Mouse (Mus musculus) midbrain, postnatal 0 days (tissue): Measurements from ENCODE around the gene Fryl. TPM values are rescaled to one million over a fixed set of nuclear protein-coding genes. Genes with fewer than 3 reads are reported as not detected.

Source experiments
- ATAC-seq: fragments of 200-750 bp; cut with Nextera tagmentation; 2 replicates; pipeline ENCODE4 v1.8.0; 2017; ENCODE audit warnings: moderate number of reproducible peaks, mild to moderate bottlenecking, moderate TSS enrichment, moderate library complexity; ENCODE audit not compliant: low FRiP score
- DNase-seq: peaks from one replicate; pipeline ENCODE4 v3.0.0-alpha.2; 2015; ENCODE audit warnings: low spot score
- H3K27ac ChIP-seq: fragments of 300-500 bp; sonication (generic); 2 replicates; pipeline ENCODE4 v1.5.1; 2014; ENCODE audit warnings: low read depth, mild to moderate bottlenecking, low read length, mixed read lengths
- H3K27me3 ChIP-seq: fragments of 300-500 bp; sonication (generic); 2 replicates; pipeline ENCODE4 v1.6.1; 2014; ENCODE audit warnings: low read length, control low read depth, mixed read lengths; ENCODE audit not compliant: insufficient read depth
- H3K36me3 ChIP-seq: fragments of 300-500 bp; sonication (generic); 2 replicates; pipeline ENCODE4 v1.6.1; 2014; ENCODE audit warnings: low read length, control low read depth, mixed read lengths; ENCODE audit not compliant: insufficient read depth
- H3K4me1 ChIP-seq: fragments of 300-500 bp; sonication (generic); 2 replicates; pipeline ENCODE4 v1.6.1; 2014; ENCODE audit warnings: mild to moderate bottlenecking, control low read depth, antibody characterized with exemption, low read length, mixed read lengths; ENCODE audit not compliant: insufficient read depth
- H3K4me2 ChIP-seq: fragments of 300-500 bp; sonication (generic); 2 replicates; pipeline ENCODE4 v1.6.1; 2014; ENCODE audit warnings: low read depth, mild to moderate bottlenecking, low read length, mixed read lengths; ENCODE audit not compliant: poor library complexity, severe bottlenecking
- H3K4me3 ChIP-seq: fragments of 300-500 bp; sonication (generic); 2 replicates; pipeline ENCODE4 v1.5.1; 2014; ENCODE audit warnings: low read depth, mild to moderate bottlenecking, low read length, moderate library complexity
- H3K9ac ChIP-seq: fragments of 300-500 bp; sonication (generic); replicated peaks from 2 replicates; pipeline ENCODE4 v1.6.1; 2014; ENCODE audit warnings: mild to moderate bottlenecking, low read length, moderate library complexity, mixed read lengths; ENCODE audit not compliant: poor library complexity, severe bottlenecking
- H3K9me3 ChIP-seq: fragments of 300-500 bp; sonication (generic); 2 replicates; pipeline ENCODE4 v1.6.1; 2016; ENCODE audit warnings: low read length, control low read depth
- CTCF ChIP-seq: IDR thresholded peaks from 2 replicates; pipeline ENCODE4 v1.5.1; 2016; ENCODE audit warnings: antibody characterized with exemption, mild to moderate bottlenecking
- WGBS: fragments of 180-500 bp; shearing (Covaris S2); extraction: QIAGEN DNeasy Blood & Tissue Kit; methylation state at CpG from one replicate; pipeline ENCODE4 v1.1.7; 2014; 5-methylcytosine and 5-hydroxymethylcytosine counted together
- polyA plus RNA-seq: library from polyadenylated mRNA; unstranded; fragments of >200 nt; fragmentation: Nextera tagmentation; extraction: Ambion mirVana; gene quantifications from 2 replicates; pipeline ENCODE4 v1.2.1, GENCODE M21; 2015
- total RNA-seq: library from RNA; depleted of rRNA; stranded (reverse); fragments of >200 nt; gene quantifications from 2 replicates; pipeline ENCODE4 v1.2.3, GENCODE M21; 2014

Gene Fryl
- total and polyA plus RNA-seq, 2 experiments from 2014 or later = 23.8 to 52.8 TPM

- TF ChIP-seq CTCF = no peak
- Histone ChIP-seq H3K9me3 (no peaks in the 10 kb centered on the region), H3K27me3 (no peaks in the 10 kb centered on the region), H3K4me2 (no peak overlapping the region), H3K36me3 (peaks cover 57% of the 10 kb centered on the region), H3K27ac (no peak overlapping the region), H3K9ac (no peak overlapping the region), H3K4me3 (no peak overlapping the region), H3K4me1 (no peaks in the 10 kb centered on the region)
- DNase-seq = no peak
- 92% methylated on average over 7 of the region's 7 CpGs for WGBS
- no peak for ATAC-seq
Measured at GRCm38 (mm10) chr5:73103657-73104056, 152.8 kb downstream of the Fryl start.

- no peaks in the 10 kb centered on the region for H3K4me1 ChIP-seq
- H3K4me2 ChIP-seq = no peak overlapping the region
- ATAC-seq (no peak), DNase-seq (no peak)
- no peak overlapping the region for H3K4me3 ChIP-seq
- H3K27me3 ChIP-seq = no peaks in the 10 kb centered on the region
- no peak overlapping the region for H3K9ac ChIP-seq
- no peak overlapping the region for H3K27ac ChIP-seq
- H3K36me3 ChIP-seq = peaks cover 59% of the 10 kb centered on the region
- TF ChIP-seq CTCF = no peak
- WGBS = 67% methylated on average over 10 of the region's 10 CpGs
- H3K9me3 ChIP-seq = no peaks in the 10 kb centered on the region
Measured at GRCm38 (mm10) chr5:73102342-73102989, 154.0 kb downstream of the Fryl start.

GRCm38 (mm10) chr5:73092236-73092635 lies 164.2 kb downstream of the Fryl start:
- WGBS = 85% methylated on average over 8 of the region's 8 CpGs
- TF ChIP-seq CTCF = no peak
- no peak overlapping the region for H3K9ac ChIP-seq
- H3K4me1 ChIP-seq = no peaks in the 10 kb centered on the region
- no peak for ATAC-seq
- H3K27me3 ChIP-seq = no peaks in the 10 kb centered on the region
- H3K4me2 ChIP-seq = no peak overlapping the region
- H3K4me3 ChIP-seq = no peak overlapping the region
- DNase-seq = no peak
- no peak overlapping the region for H3K27ac ChIP-seq
- H3K9me3 ChIP-seq = no peaks in the 10 kb centered on the region
- peaks cover 44% of the 10 kb centered on the region for H3K36me3 ChIP-seq

GRCm38 (mm10) chr5:73089158-73089557 lies 167.3 kb downstream of the Fryl start:
- no peaks in the 10 kb centered on the region for H3K9me3 ChIP-seq
- TF ChIP-seq CTCF = no peak

GRCm38 (mm10) chr5:73081496-73081895 lies 174.9 kb downstream of the Fryl start:
- DNase-seq (no peak), ATAC-seq (no peak)
- Histone ChIP-seq H3K36me3 (peaks cover 43% of the 10 kb centered on the region), H3K4me1 (no peaks in the 10 kb centered on the region), H3K9ac (no peak overlapping the region), H3K4me2 (no peak overlapping the region), H3K4me3 (no peak overlapping the region), H3K27me3 (no peaks in the 10 kb centered on the region), H3K27ac (no peak overlapping the region), H3K9me3 (no peaks in the 10 kb centered on the region)
- 90% methylated on average over 5 of the region's 5 CpGs for WGBS
- no peak for TF ChIP-seq CTCF

More at GRCm38 (mm10) chr5:73089158-73089557, 167.3 kb downstream of the Fryl start:
- H3K27ac ChIP-seq = no peak overlapping the region
- H3K36me3 ChIP-seq = peaks cover 38% of the 10 kb centered on the region
- no peaks in the 10 kb centered on the region for H3K4me1 ChIP-seq
- no peaks in the 10 kb centered on the region for H3K27me3 ChIP-seq
- ATAC-seq (no peak), DNase-seq (no peak)
- no peak overlapping the region for H3K4me3 ChIP-seq
- H3K4me2 ChIP-seq = no peak overlapping the region
- 97% methylated on average over 17 of the region's 17 CpGs for WGBS
- H3K9ac ChIP-seq = no peak overlapping the region

GRCm38 (mm10) chr5:73079801-73080200 lies 176.6 kb downstream of the Fryl start:
- 78% methylated on average over 5 of the region's 5 CpGs for WGBS
- DNase-seq (no peak), ATAC-seq (no peak)
- H3K36me3 ChIP-seq = peaks cover 50% of the 10 kb centered on the region
- H3K9me3 ChIP-seq = no peaks in the 10 kb centered on the region
- no peaks in the 10 kb centered on the region for H3K4me1 ChIP-seq
- no peak overlapping the region for H3K27ac ChIP-seq
- H3K4me3 ChIP-seq = no peak overlapping the region
- peak; percentile 5; the same call in 1 of the 2 replicates for TF ChIP-seq CTCF
- H3K9ac ChIP-seq = no peak overlapping the region
- H3K27me3 ChIP-seq = no peaks in the 10 kb centered on the region
- H3K4me2 ChIP-seq = no peak overlapping the region
